Mouse (Mus musculus) liver, adult 2 months (tissue): ENCODE measurements around the gene Adap1.

Experiments used
- CTCF ChIP-seq: fragments of 200-500 bp; IDR thresholded peaks from 2 replicates; pipeline ENCODE4 v1.5.1; 2011; ENCODE audit warnings: low read depth, low read length, control low read depth
- POLR2A ChIP-seq: fragments of 200-500 bp; IDR thresholded peaks from 2 replicates; pipeline ENCODE4 v1.6.1; 2011; ENCODE audit warnings: low read length, control low read depth; ENCODE audit not compliant: insufficient read depth; ENCODE audit errors: extremely low read depth

- TF ChIP-seq POLR2A: no peak
- no peak for TF ChIP-seq CTCF
These were observed 42.5 kb upstream of the Adap1 start for GRCm38 (mm10) chr5:139367884-139368458.
